ENCODE assay signal across 10 mouse cellular contexts in the genomic region with DNA sequence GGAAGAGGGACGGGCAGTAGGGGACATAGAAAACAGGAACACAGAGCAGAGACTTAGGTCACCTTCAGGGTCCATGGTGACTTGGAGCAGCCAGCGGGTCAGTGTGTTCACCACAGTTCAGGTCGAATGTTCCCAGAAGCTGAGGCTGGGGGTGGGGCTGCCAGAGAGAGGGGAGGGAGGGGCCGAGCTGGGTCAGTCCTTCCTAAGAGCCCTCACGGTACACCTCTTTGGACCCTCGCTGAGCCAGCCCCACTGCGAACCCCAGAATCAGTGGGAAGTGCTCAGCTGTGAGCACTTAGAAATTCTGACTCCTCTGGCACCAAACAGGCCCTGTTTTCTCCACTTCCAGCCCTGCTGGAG. TPM values are rescaled to one million over a fixed set of nuclear protein-coding genes. Genes with fewer than 3 reads are reported as not detected.
A peak's percentile ranks its signal among the peaks of the same experiment; 100 is the strongest.
DNase-seq lines count a peak whose midpoint lies in the region; ATAC-seq and TF ChIP-seq lines count a peak whose summit lies in the region.
"Had no signal": no experiment of that assay in that cellular context is flagged by ENCODE, and none has a peak within 500 bp of the region (broad histone marks: within the 10 kb centered on the region; RNA-seq: fewer than 3 reads in every experiment).

A gene (minus strand): TSS at position 316 of the 360 bp plus-strand sequence.

- no peak for TF ChIP-seq EP300 in ES-Bruce4 (IDR thresholded peaks at IDR 0.05; ENCODE audit: insufficient read depth, low read depth, low read length)

- H3K36me3 ChIP-seq in forebrain, embryonic 13.5 days (ENCODE audit: poor library complexity, severe bottlenecking), result no peaks in the 10 kb centered on the region
- H3K36me3 ChIP-seq in forebrain, postnatal 0 days (ENCODE audit: insufficient read depth), result no peaks in the 10 kb centered on the region
- no peaks in the 10 kb centered on the region for H3K36me3 ChIP-seq in ES-Bruce4 (ENCODE audit: control insufficient read depth, insufficient read depth, low read length, poor library complexity, severe bottlenecking)
- H3K36me3 ChIP-seq in limb, embryonic 14.5 days (ENCODE audit: control insufficient read depth, insufficient read depth, low read length), result no peaks in the 10 kb centered on the region

- TF ChIP-seq CTCF in forebrain, postnatal 0 days (IDR thresholded peaks at IDR 0.05; ENCODE audit: low read depth), result no peak
- TF ChIP-seq CTCF in ES-Bruce4 (IDR thresholded peaks at IDR 0.05; ENCODE audit: low read depth, low read length), result no peak

- DNase-seq in forebrain, postnatal 0 days, result no peak
- no peak for DNase-seq in limb, embryonic 14.5 days (ENCODE audit: low spot score)
- DNase-seq in layer of hippocampus, adult 18-20 months (ENCODE audit: low spot score in 2 of 2), result no peak
- DNase-seq in ovary, postnatal 14 days (ENCODE audit: low spot score), result no peak
- no peak for DNase-seq in thymus, postnatal 36 days
- DNase-seq: adrenal gland, postnatal 25 days had no signal

- TF ChIP-seq POLR2A in ES-Bruce4 (IDR thresholded peaks at IDR 0.05; ENCODE audit: insufficient read depth, low read length), result no peak
- TF ChIP-seq POLR2A in limb, embryonic 14.5 days (IDR thresholded peaks at IDR 0.05; ENCODE audit: borderline replicate concordance, extremely low read depth, insufficient read depth, insufficient read length), result no peak

- H3K9ac ChIP-seq in forebrain, embryonic 13.5 days, result peak within 1 kb of the TSS; percentile 3; the same call in 1 of the 2 replicates
- H3K9ac ChIP-seq in forebrain, postnatal 0 days, result no peak within 1 kb of the TSS
- H3K9ac ChIP-seq in ES-Bruce4 (ENCODE audit: low read depth, poor library complexity, severe bottlenecking), result peak within 1 kb of the TSS; percentile 50
- peak within 1 kb of the TSS; percentile 21; the same call in 1 of the 2 replicates for H3K9ac ChIP-seq in limb, embryonic 14.5 days (ENCODE audit: low read depth, low read length, severe bottlenecking)

- no peak within 1 kb of the TSS for H3K4me3 ChIP-seq in forebrain, embryonic 13.5 days
- no peak within 1 kb of the TSS for H3K4me3 ChIP-seq in forebrain, postnatal 0 days (ENCODE audit: low read depth, low read length)
- peak within 1 kb of the TSS; percentile 55 for H3K4me3 ChIP-seq in ES-Bruce4 (ENCODE audit: low read depth, low read length)
- H3K4me3 ChIP-seq in limb, embryonic 14.5 days (replicated peaks; ENCODE audit: low read length), result peak within 1 kb of the TSS; percentile 7; the same call in 1 of the 2 replicates

- peaks cover 33% of the 10 kb centered on the region for H3K27me3 ChIP-seq in forebrain, embryonic 13.5 days
- peaks cover 12% of the 10 kb centered on the region; the same call in 1 of the 2 replicates for H3K27me3 ChIP-seq in forebrain, postnatal 0 days (ENCODE audit: insufficient read depth, low read length)
- H3K27me3 ChIP-seq in ES-Bruce4 (ENCODE audit: control insufficient read depth, insufficient read depth, low read length, poor library complexity, severe bottlenecking), result no peaks in the 10 kb centered on the region
- H3K27me3 ChIP-seq in limb, embryonic 14.5 days (ENCODE audit: control insufficient read depth, insufficient read depth, low read length), result peaks cover 27% of the 10 kb centered on the region

- H3K9me3 ChIP-seq in forebrain, embryonic 13.5 days (replicated peaks), result no peaks in the 10 kb centered on the region
- H3K9me3 ChIP-seq in forebrain, postnatal 0 days (ENCODE audit: low read length), result no peaks in the 10 kb centered on the region
- no peaks in the 10 kb centered on the region for H3K9me3 ChIP-seq in ES-Bruce4 (replicated peaks; ENCODE audit: control insufficient read depth, insufficient read depth, low read length, poor library complexity, severe bottlenecking)
- peaks cover 6% of the 10 kb centered on the region; the same call in 1 of the 2 replicates for H3K9me3 ChIP-seq in limb, embryonic 14.5 days (ENCODE audit: control insufficient read depth, low read length)

- WGBS in forebrain, embryonic 13.5 days, result 11% methylated on average over 7 of the region's 7 CpGs
- WGBS in forebrain, postnatal 0 days, result 13% methylated on average over 6 of the region's 7 CpGs
- WGBS in limb, embryonic 14.5 days, result 10% methylated on average over 7 of the region's 7 CpGs

- peak within 1 kb of the TSS; percentile 10 for H3K4me2 ChIP-seq in forebrain, embryonic 13.5 days
- H3K4me2 ChIP-seq in forebrain, postnatal 0 days (ENCODE audit: low read depth), result no peak within 1 kb of the TSS
- H3K4me2 ChIP-seq in limb, embryonic 14.5 days (replicated peaks; ENCODE audit: low read depth, low read length, severe bottlenecking), result peak within 1 kb of the TSS; percentile 15

- no peak within 1 kb of the TSS for H3K27ac ChIP-seq in forebrain, embryonic 13.5 days
- H3K27ac ChIP-seq in forebrain, postnatal 0 days (ENCODE audit: low read depth, low read length), result no peak within 1 kb of the TSS
- H3K27ac ChIP-seq in ES-Bruce4 (ENCODE audit: insufficient read depth, low read length), result peak within 1 kb of the TSS; percentile 12
- no peak within 1 kb of the TSS; the same call in 1 of the 2 replicates for H3K27ac ChIP-seq in limb, embryonic 14.5 days (replicated peaks; ENCODE audit: low read depth, low read length)

- H3K4me1 ChIP-seq in forebrain, embryonic 13.5 days, result peaks cover 7% of the 10 kb centered on the region
- H3K4me1 ChIP-seq in forebrain, postnatal 0 days (ENCODE audit: insufficient read depth), result no peaks in the 10 kb centered on the region
- H3K4me1 ChIP-seq in ES-Bruce4 (ENCODE audit: control insufficient read depth, insufficient read depth, low read length), result peaks cover 12% of the 10 kb centered on the region
- H3K4me1 ChIP-seq in limb, embryonic 14.5 days (ENCODE audit: control insufficient read depth, insufficient read depth, low read length), result peaks cover 9% of the 10 kb centered on the region

- no peak for ATAC-seq in forebrain, embryonic 13.5 days
- ATAC-seq in forebrain, postnatal 0 days, result no peak
- no peak for ATAC-seq in inflammation-experienced regulatory T-cells, adult 6 months
- ATAC-seq in limb, embryonic 14.5 days (ENCODE audit: low FRiP score, low read depth), result no peak

RNA-seq across cellular contexts. Expression of the gene that starts here (rescaled TPM):
- polyA plus RNA-seq in forebrain, embryonic 13.5 days (2015; fragmentation: Nextera tagmentation; extraction: Ambion mirVana), result 0.67 and 0.96 TPM in 2 replicates
- total RNA-seq in forebrain, postnatal 0 days (2014; rRNA removed), result 0.54 and 0.90 TPM in 2 replicates
- 0.84 and 1.2 TPM in 2 replicates for polyA plus RNA-seq in forebrain, postnatal 0 days (2015; fragmentation: Nextera tagmentation; extraction: Ambion mirVana)
- polyA plus RNA-seq in ES-Bruce4 (2011; ENCODE audit: insufficient read depth, insufficient read length, low read depth, missing spikeins), result 8.6 and 9.3 TPM in 2 replicates
- 10 to 100 TPM in 2 of 3 experiments, 1 to 10 TPM in 1; 7.8 to 15.5 (median 15.0) TPM for polyA plus RNA-seq in inflammation-experienced regulatory T-cells, adult 6 months (2017; shearing (Covaris generic))
- polyA plus RNA-seq in limb, embryonic 14.5 days (2012; rRNA removed), result 6.0 and 6.5 TPM in 2 replicates
- 3.9 and 4.3 TPM in 2 replicates for polyA plus RNA-seq in limb, embryonic 14.5 days (2014; fragmentation: Nextera tagmentation; extraction: Ambion mirVana)
- total RNA-seq in layer of hippocampus, adult 18-20 months (2021), result under 1 TPM; 0.20 to 0.50 TPM
- polyA plus RNA-seq: C2C12 had no signal

Comparison
In these comparisons a context has a peak if more than half of its experiments do, and no peak if none do; other contexts are left out.
1. H3K4me3 ChIP-seq: peak in ES-Bruce4 (single experiment) and limb, embryonic 14.5 days (single experiment); none in forebrain, embryonic 13.5 days (single experiment) and forebrain, postnatal 0 days (single experiment).